Mouse (Mus musculus) MEL (cell line): ENCODE measurements around the gene Gm14862.

Source experiments
- BHLHE40 ChIP-seq: IDR thresholded peaks from 2 replicates; pipeline ENCODE4 v1.6.1; 2012; ENCODE audit warnings: low read depth, mild to moderate bottlenecking, inconsistent platforms, low read length, improper control_type of control experiment, borderline replicate concordance
- CTCF ChIP-seq, 3 experiments: IDR thresholded peaks in 2 of 3; conservative IDR thresholded peaks in 1 of 3; 2 replicates each; pipeline ENCODE4 v1.5.1; 2011 to 2012; ENCODE audit warnings: low read length in 3 of 3, low read depth in 2 of 3, mild to moderate bottlenecking in 2 of 3, improper control_type of control experiment in 1 of 3, inconsistent platforms in 1 of 3, mixed read lengths in 1 of 3, moderate library complexity in 1 of 3; ENCODE audit not compliant: control insufficient read depth in 1 of 3, insufficient read depth in 1 of 3, poor library complexity in 1 of 3, severe bottlenecking in 1 of 3
- EP300 ChIP-seq, 2 experiments: IDR thresholded peaks; 2 replicates each; pipeline ENCODE4 v1.6.1; 2011; ENCODE audit warnings: improper control_type of control experiment in 2 of 2, low read length in 2 of 2, low read depth in 1 of 2, mild to moderate bottlenecking in 1 of 2
- MAFK ChIP-seq: IDR thresholded peaks from 2 replicates; pipeline ENCODE4 v1.6.1; 2011; ENCODE audit warnings: low read depth, mild to moderate bottlenecking, low read length, improper control_type of control experiment, borderline replicate concordance
- MEF2A ChIP-seq: IDR thresholded peaks from 2 replicates; pipeline ENCODE4 v1.6.1; 2014; ENCODE audit warnings: low read depth, mild to moderate bottlenecking, inconsistent platforms, low read length, improper control_type of control experiment; ENCODE audit not compliant: poor library complexity, insufficient replicate concordance, severe bottlenecking; ENCODE audit errors: extremely low read depth
- MXI1 ChIP-seq: IDR thresholded peaks from 2 replicates; pipeline ENCODE4 v1.6.1; 2011; ENCODE audit warnings: mild to moderate bottlenecking, low read depth, low read length, improper control_type of control experiment
- POLR2A ChIP-seq, 2 experiments: IDR thresholded peaks; 2 replicates each; pipeline ENCODE4 v1.6.1; 2011 to 2012; ENCODE audit warnings: low read length in 2 of 2, mild to moderate bottlenecking in 2 of 2, control low read depth in 1 of 2, improper control_type of control experiment in 1 of 2, low read depth in 1 of 2, moderate library complexity in 1 of 2; ENCODE audit not compliant: control insufficient read depth in 1 of 2, insufficient read depth in 1 of 2, poor library complexity in 1 of 2
- POLR2AphosphoS5 ChIP-seq: IDR thresholded peaks from 2 replicates; pipeline ENCODE4 v1.6.1; 2012; ENCODE audit warnings: low read depth, borderline replicate concordance, mild to moderate bottlenecking, inconsistent platforms, low read length, moderate library complexity, mixed read lengths
- RAD21 ChIP-seq: IDR thresholded peaks from 2 replicates; pipeline ENCODE4 v1.6.1; 2011; ENCODE audit warnings: mild to moderate bottlenecking, low read depth, low read length, improper control_type of control experiment
- RCOR1 ChIP-seq: IDR thresholded peaks from 2 replicates; pipeline ENCODE4 v1.6.1; 2012; ENCODE audit warnings: low read depth, mild to moderate bottlenecking, inconsistent platforms, low read length, improper control_type of control experiment
- TBP ChIP-seq: IDR thresholded peaks from 2 replicates; pipeline ENCODE4 v1.8.0; 2011; ENCODE audit warnings: low read depth, low read length, improper control_type of control experiment
- UBTF ChIP-seq: IDR thresholded peaks from 2 replicates; pipeline ENCODE4 v1.6.1; 2012; ENCODE audit warnings: low read depth, mild to moderate bottlenecking, inconsistent platforms, low read length, improper control_type of control experiment, moderate library complexity, borderline replicate concordance; ENCODE audit not compliant: insufficient read depth
- ZKSCAN1 ChIP-seq: IDR thresholded peaks from 2 replicates; pipeline ENCODE4 v1.6.1; 2012; ENCODE audit warnings: low read depth, mild to moderate bottlenecking, inconsistent platforms, low read length, improper control_type of control experiment, moderate library complexity

DNA sequence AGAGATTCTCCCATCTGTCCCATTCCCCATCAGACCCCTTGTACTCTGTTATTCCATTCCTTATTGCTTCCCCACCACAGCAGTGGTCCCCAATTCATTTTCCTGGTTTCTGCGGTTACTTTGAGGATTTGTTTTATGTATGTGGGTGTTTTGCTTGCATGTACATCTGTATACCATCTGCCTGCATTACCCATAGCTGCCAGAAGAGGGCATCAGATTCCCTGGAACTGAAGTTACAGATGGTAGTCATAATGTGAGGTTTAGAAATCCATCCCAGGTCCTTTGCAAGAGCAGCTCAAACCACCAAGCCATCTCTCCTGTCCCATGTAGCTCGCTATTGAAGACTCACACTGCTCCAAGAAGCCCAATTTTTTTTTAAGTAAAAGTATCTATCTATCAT is 40.5 kb downstream of the Gm14862 start:
- TF ChIP-seq RAD21 (peak; percentile 78), TBP (no peak), CTCF (IDR thresholded peaks at IDR 0.05 in 2 of 3, conservative IDR thresholded peaks at IDR 0.05 in 1 of 3; ENCODE audit: control insufficient read depth in 1 of 3, insufficient read depth in 1 of 3, low read depth in 2 of 3, low read length in 3 of 3, poor library complexity in 1 of 3, severe bottlenecking in 1 of 3) (peak; percentile 53 to 86 (median 77)), MAFK (no peak), BHLHE40 (no peak), MXI1 (no peak), RCOR1 (no peak), ZKSCAN1 (no peak), POLR2A (IDR thresholded peaks at IDR 0.05; ENCODE audit: control insufficient read depth in 1 of 2, insufficient read depth in 1 of 2, low read depth in 1 of 2, low read length in 2 of 2, poor library complexity in 1 of 2) (no peak), MEF2A (no peak), UBTF (no peak), POLR2AphosphoS5 (no peak), EP300 (IDR thresholded peaks at IDR 0.05; ENCODE audit: low read depth in 1 of 2, low read length in 2 of 2) (no peak)
